Mouse (Mus musculus) intestine, embryonic 16.5 days (tissue): ENCODE results near the gene Ccdc18. TPM values are rescaled to one million over a fixed set of nuclear protein-coding genes. Genes with fewer than 3 reads are reported as not detected.

Experiments used
- ATAC-seq: fragments of 200-750 bp; cut with Nextera tagmentation; 2 replicates; pipeline ENCODE4 v1.8.0; 2017; ENCODE audit warnings: moderate TSS enrichment, moderate library complexity
- H3K27ac ChIP-seq: fragments of 300-500 bp; sonication (generic); 2 replicates; pipeline ENCODE4 v1.5.1; 2014; ENCODE audit warnings: mild to moderate bottlenecking, low read length
- H3K27me3 ChIP-seq: fragments of 300-500 bp; sonication (generic); replicated peaks from 2 replicates; pipeline ENCODE4 v1.6.1; 2014; ENCODE audit warnings: low read length, control low read depth, mixed read lengths; ENCODE audit not compliant: control insufficient read depth, insufficient read depth
- H3K36me3 ChIP-seq: fragments of 300-500 bp; sonication (generic); 2 replicates; pipeline ENCODE4 v1.6.1; 2014; ENCODE audit warnings: low read length, control low read depth; ENCODE audit not compliant: control insufficient read depth, insufficient read depth
- H3K4me1 ChIP-seq: fragments of 300-500 bp; sonication (generic); 2 replicates; pipeline ENCODE4 v1.6.1; 2014; ENCODE audit warnings: low read length, control low read depth, mixed read lengths; ENCODE audit not compliant: control insufficient read depth, insufficient read depth
- H3K4me2 ChIP-seq: fragments of 300-500 bp; sonication (generic); 2 replicates; pipeline ENCODE4 v1.6.1; 2014; ENCODE audit warnings: low read depth, low read length, control low read depth
- H3K4me3 ChIP-seq: fragments of 300-500 bp; sonication (generic); 2 replicates; pipeline ENCODE4 v1.5.1; 2014; ENCODE audit warnings: mild to moderate bottlenecking, low read length
- H3K9ac ChIP-seq: fragments of 300-500 bp; sonication (generic); 2 replicates; pipeline ENCODE4 v1.6.1; 2014; ENCODE audit warnings: low read depth, low read length
- H3K9me3 ChIP-seq: fragments of 300-500 bp; sonication (generic); 2 replicates; pipeline ENCODE4 v1.6.1; 2016; ENCODE audit warnings: low read length, control low read depth; ENCODE audit not compliant: control insufficient read depth
- WGBS: fragments of 180-500 bp; shearing (Covaris S2); extraction: QIAGEN DNeasy Blood & Tissue Kit; methylation state at CpG from one replicate; pipeline ENCODE4 v1.1.7; 2014; 5-methylcytosine and 5-hydroxymethylcytosine counted together
- polyA plus RNA-seq: library from polyadenylated mRNA; unstranded; fragments of >200 nt; fragmentation: Nextera tagmentation; extraction: Ambion mirVana; gene quantifications from 2 replicates; pipeline ENCODE4 v1.2.1, GENCODE M21; 2015

Ccdc18 gene
- polyA plus RNA-seq, 1 experiment from 2014 or later, result 7.7 TPM

DNA sequence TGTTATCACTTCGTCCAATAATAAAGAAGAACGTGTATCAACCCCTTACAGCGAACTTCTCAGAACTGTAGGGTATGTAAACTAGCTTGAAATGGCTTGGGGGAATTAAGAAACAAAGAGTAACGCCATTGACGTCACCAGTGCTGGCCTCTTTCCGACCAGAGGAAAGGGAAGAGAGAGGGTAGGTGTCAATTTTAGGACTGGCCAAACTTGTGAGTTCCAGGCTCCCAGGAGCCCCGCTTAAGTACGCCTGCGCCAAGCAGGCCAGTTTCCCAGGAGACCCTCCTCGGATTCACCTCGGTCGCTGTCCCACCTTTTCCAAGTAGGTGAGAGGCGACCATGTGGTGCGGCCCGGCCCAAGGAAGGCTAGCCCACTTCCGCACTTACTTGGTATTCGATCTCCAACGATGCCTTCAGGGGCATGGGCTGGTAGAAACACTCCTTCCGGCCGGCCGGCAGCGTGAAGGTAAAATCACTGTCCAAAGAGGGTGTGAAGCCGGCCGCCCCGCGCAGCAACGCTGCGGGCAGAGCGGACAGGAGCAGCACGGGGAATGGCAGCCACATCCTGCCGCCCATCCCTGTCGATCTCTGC, 730 bp upstream of the Ccdc18 start:
- Histone ChIP-seq H3K4me2 (peak overlapping the region; percentile 68), H3K36me3 (no peaks in the 10 kb centered on the region), H3K4me1 (0 out of 2 replicates have a peak, but pooled peaks cover 3% of the 10 kb centered on the region), H3K27me3 (no peaks in the 10 kb centered on the region), H3K9me3 (no peaks in the 10 kb centered on the region), H3K4me3 (peak overlapping the region; percentile 79), H3K9ac (peak overlapping the region; percentile 83), H3K27ac (peak overlapping the region; percentile 94)
- WGBS, result under 1% methylated on average over 32 of the region's 32 CpGs
- peak; percentile 62; the same call in 1 of the 2 replicates for ATAC-seq

DNA sequence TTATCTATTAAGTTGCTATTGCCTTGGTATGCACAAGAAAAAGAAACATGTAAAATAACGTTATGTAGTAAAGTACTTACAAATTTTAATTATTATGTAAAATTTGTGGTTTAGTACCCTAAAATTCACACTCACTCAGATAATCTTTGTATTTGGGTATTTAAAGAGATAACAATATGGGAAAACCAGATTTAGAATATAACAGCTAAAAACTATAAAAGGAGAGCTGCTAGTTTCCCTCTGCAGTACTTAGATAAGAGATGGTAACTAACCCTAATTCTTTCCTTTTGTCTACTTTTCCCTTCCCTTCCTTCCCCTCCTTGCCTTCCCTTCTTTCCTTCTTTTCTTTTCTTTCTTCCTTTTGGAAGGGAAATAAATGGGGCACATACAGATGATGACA, 19.9 kb downstream of the Ccdc18 start:
- Histone ChIP-seq H3K4me1 (no peaks in the 10 kb centered on the region), H3K9me3 (no peaks in the 10 kb centered on the region), H3K27ac (no peak overlapping the region), H3K4me2 (no peak overlapping the region), H3K36me3 (no peaks in the 10 kb centered on the region), H3K27me3 (no peaks in the 10 kb centered on the region), H3K9ac (no peak overlapping the region), H3K4me3 (no peak overlapping the region)
- ATAC-seq, result no peak
- 90% methylated on average over 1 of the region's 1 CpGs for WGBS

DNA sequence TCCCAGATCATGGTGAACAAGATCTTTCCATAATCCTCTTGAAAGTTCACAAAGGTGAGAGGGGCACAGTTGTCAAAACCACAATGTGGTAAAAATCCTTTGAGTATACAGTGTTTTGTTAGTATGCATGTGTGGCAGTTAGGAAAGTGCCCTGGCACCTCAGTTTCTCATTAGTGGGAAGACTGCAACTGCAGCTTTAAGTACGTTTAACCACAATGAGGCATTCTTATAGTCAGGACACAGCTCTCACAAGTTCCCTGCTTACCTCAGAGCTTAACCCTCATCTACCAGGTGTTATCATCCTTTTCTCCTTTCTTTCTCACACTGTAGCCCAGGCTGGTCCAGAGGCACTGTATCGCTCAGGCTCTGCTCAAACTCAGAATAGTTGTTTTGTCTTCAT, 28.1 kb downstream of the Ccdc18 start:
- Histone ChIP-seq H3K4me1 (no peaks in the 10 kb centered on the region), H3K27me3 (no peaks in the 10 kb centered on the region), H3K36me3 (no peaks in the 10 kb centered on the region), H3K9me3 (no peaks in the 10 kb centered on the region), H3K27ac (no peak overlapping the region), H3K4me3 (no peak overlapping the region), H3K4me2 (no peak overlapping the region), H3K9ac (no peak overlapping the region)
- 88% methylated on average over 2 of the region's 2 CpGs for WGBS
- no peak for ATAC-seq

DNA sequence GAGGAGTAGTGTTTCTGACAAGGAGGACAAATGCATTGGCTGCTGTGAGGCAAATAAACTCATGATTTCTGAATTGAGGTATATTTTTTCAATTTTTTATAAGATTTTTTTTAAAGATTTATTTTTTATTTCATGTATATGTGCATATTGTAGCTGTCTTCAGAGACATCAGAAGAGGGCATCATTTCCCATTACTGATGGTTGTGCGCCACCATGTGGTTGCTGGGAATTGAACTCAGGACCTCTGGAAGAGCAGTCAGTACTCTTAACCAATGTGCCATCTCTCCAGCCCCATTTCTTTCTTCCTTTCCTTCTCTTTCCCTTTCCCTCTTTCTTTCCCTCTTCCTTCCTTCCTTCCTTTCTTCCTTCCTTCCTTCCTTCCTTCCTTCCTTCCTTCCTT, 31.0 kb downstream of the Ccdc18 start:
- H3K27ac ChIP-seq, result no peak overlapping the region
- no peaks in the 10 kb centered on the region for H3K9me3 ChIP-seq
- WGBS, result 4% methylated on average over 1 of the region's 1 CpGs
- H3K4me3 ChIP-seq, result no peak overlapping the region
- H3K9ac ChIP-seq, result no peak overlapping the region
- H3K27me3 ChIP-seq, result no peaks in the 10 kb centered on the region
- H3K4me2 ChIP-seq, result no peak overlapping the region
- no peak for ATAC-seq
- no peaks in the 10 kb centered on the region for H3K36me3 ChIP-seq
- no peaks in the 10 kb centered on the region for H3K4me1 ChIP-seq

DNA sequence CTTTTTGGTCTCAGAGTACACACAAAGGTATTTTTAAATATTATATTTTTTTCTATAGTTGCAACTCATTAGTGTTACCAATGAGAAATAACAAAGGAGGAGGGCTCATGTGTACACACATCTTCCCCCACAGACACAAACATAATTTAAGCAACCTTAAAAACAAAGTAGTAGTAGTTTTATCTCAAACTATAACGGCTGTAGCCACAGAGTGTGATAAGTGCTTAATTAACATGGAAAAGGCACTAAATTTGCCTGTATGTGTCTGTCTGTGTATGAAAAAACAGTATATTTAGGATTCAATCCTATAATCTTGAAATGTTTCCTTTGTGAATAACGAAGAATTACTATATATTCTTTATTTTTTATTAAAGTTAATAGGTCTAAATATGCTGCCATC, 51.4 kb downstream of the Ccdc18 start:
- Histone ChIP-seq H3K27me3 (no peaks in the 10 kb centered on the region), H3K36me3 (no peaks in the 10 kb centered on the region), H3K9me3 (no peaks in the 10 kb centered on the region), H3K4me3 (no peak overlapping the region), H3K27ac (no peak overlapping the region), H3K4me2 (no peak overlapping the region), H3K9ac (no peak overlapping the region), H3K4me1 (no peaks in the 10 kb centered on the region)
- WGBS, result 85% methylated on average over 2 of the region's 2 CpGs
- ATAC-seq, result no peak

DNA sequence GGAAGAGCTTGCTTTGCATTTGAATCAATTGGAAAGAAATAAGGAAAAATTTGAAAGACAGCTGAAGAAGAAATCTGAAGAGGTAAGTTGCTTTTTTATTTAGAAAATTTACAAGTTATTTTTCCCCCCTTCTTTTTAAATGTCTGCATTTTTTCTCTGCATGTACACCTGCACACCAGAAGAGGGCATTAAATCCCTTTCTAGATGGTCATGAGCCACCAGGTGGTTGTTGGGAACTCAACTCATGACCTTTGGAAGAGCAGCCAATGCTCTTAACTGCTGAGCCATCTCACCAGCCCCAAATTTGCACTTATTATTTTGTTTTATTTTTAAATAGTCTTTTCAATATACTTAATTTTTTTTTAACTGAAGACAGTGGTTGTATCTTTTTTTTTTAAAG, 56.3 kb downstream of the Ccdc18 start:
- ATAC-seq, result no peak
- H3K4me2 ChIP-seq, result no peak overlapping the region

DNA sequence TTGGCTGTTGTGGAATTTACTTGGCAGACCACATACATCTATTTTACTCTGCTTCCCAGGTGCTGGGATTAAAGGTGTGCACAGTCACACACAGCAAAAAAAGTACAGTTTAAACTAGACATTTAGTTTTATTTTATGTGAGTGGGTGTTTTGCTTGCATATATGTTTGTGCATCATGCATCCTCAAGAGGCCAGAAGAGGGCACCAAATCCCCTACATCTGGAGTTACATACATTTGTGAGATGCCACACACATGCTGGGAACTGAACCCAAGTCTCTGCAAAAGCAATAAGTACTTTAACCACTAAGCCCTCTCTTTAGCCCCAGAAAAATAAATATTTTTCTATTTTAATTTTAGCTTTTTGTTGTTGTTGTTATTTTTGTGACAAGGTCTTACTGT, 73.3 kb downstream of the Ccdc18 start:
- H3K9ac ChIP-seq, result no peak overlapping the region
- no peak for ATAC-seq
- H3K9me3 ChIP-seq, result no peaks in the 10 kb centered on the region
- no peak overlapping the region for H3K27ac ChIP-seq
- H3K4me1 ChIP-seq, result no peaks in the 10 kb centered on the region
- no peak overlapping the region for H3K4me2 ChIP-seq
- no peaks in the 10 kb centered on the region for H3K27me3 ChIP-seq
- H3K36me3 ChIP-seq, result no peaks in the 10 kb centered on the region
- H3K4me3 ChIP-seq, result no peak overlapping the region

More for the DNA sequence above, 56.3 kb downstream of the Ccdc18 start:
- Histone ChIP-seq H3K4me3 (no peak overlapping the region), H3K4me1 (no peaks in the 10 kb centered on the region), H3K9ac (no peak overlapping the region), H3K27ac (no peak overlapping the region), H3K27me3 (no peaks in the 10 kb centered on the region), H3K9me3 (no peaks in the 10 kb centered on the region), H3K36me3 (no peaks in the 10 kb centered on the region)

DNA sequence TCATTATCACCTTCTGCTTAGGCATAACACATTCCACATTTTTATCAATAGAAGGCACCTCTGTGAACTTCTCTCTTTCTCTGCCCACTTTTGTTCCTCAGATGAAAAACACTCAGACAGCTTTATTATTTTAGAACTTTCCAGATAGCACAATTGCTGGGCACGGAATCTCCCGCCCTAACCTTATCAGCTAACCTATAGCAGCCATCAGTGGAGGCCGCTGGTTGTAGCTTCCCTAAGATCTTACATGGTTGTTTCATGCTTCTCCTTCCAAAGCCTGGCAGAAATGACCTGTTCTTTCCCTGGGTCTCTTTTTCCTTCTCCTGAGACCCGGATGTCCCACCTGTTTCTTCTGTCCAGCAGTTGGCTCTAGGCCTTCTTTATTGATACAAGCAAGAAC, 78.8 kb downstream of the Ccdc18 start:
- Histone ChIP-seq H3K9me3 (no peaks in the 10 kb centered on the region), H3K27me3 (no peaks in the 10 kb centered on the region), H3K9ac (no peak overlapping the region), H3K4me2 (no peak overlapping the region), H3K36me3 (no peaks in the 10 kb centered on the region), H3K4me3 (no peak overlapping the region), H3K27ac (peak overlapping the region; percentile 41; the same call in 1 of the 2 replicates), H3K4me1 (no peaks in the 10 kb centered on the region)
- peak; percentile 76 for ATAC-seq
- WGBS, result 70% methylated on average over 4 of the region's 4 CpGs

DNA sequence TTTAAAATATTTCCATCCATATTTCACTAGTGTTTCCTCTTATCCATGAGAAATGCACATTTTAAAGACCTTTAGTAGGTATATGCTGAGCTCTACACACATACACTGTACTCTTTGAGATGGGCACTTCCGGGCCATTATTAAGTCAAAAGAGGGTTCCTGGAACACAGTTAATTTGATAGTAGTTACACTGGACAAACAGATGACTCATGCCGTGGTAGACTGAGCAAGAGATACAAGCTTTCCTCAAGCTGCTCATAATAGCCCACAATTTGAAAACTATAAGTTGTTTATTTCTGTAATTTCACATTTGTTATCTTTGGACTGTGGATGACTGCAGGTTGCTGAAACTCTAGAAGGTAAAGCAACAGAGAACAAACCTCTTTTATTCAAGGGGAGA, 82.3 kb downstream of the Ccdc18 start:
- H3K36me3 ChIP-seq, result no peaks in the 10 kb centered on the region
- WGBS, result 70% methylated on average over 2 of the region's 2 CpGs
- ATAC-seq, result peak; percentile 59; the same call in 1 of the 2 replicates
- no peak overlapping the region for H3K4me2 ChIP-seq
- H3K4me1 ChIP-seq, result no peaks in the 10 kb centered on the region
- H3K27ac ChIP-seq, result peak overlapping the region; percentile 17
- H3K9me3 ChIP-seq, result no peaks in the 10 kb centered on the region
- no peak overlapping the region for H3K9ac ChIP-seq
- H3K4me3 ChIP-seq, result no peak overlapping the region
- no peaks in the 10 kb centered on the region for H3K27me3 ChIP-seq

DNA sequence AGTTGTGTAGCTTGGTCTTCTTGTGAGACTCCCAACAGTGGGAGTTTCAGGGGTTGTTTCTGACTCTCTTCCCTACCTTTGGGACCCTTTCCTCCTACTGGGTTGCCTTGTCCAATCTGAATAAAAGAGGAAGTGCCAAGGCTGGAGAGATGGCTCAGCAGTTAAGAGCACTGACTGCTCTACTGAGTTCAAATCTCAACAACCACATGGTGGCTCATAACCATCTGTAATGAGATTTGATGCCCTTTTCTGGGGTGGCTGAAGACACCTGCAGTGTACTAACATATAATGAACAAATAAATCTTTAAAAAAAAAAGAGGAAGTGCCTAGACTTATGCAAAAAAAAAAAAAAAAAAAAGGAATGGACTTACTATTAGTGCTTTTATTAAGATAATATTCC, 91.4 kb downstream of the Ccdc18 start:
- Histone ChIP-seq H3K27ac (no peak overlapping the region), H3K4me1 (no peaks in the 10 kb centered on the region), H3K9me3 (no peaks in the 10 kb centered on the region), H3K36me3 (no peaks in the 10 kb centered on the region), H3K4me2 (no peak overlapping the region), H3K27me3 (no peaks in the 10 kb centered on the region), H3K9ac (no peak overlapping the region), H3K4me3 (no peak overlapping the region)
- ATAC-seq, result no peak
